14 mouse cellular contexts compared by ENCODE assay signal in the genomic region with DNA sequence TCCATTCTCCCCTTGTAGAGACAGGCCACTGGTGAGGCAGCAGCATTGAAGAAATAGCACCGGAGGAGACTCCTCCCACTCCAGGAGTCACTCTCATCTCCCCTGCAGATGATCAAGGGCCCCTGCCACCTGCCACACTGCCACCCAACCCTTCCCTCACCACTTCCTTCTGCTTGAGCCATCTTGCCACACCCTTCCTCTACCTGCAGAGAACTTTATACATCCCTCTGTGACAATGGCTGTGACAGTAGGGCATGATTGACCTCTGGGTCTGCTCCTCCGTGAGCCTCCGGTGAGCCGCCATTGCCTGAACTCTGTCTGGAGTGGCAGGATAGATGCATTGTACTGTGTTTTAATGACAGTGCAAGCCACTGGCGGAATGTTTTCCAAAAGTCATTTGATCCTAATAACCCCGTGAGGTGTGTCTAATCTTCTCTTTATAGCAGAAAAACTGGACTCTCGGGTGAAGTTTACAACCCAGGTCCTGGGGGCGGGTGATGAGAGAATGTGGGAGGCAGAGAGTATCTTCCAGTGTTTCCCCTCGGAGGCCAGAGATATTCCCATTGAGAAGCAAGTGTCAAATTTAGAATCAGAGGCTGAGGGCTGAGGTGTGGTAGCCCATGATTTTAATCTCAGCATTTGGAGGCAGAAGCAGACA. TPM values are rescaled to one million over a fixed set of nuclear protein-coding genes. Genes with fewer than 3 reads are reported as not detected.
DNase-seq lines count a peak whose midpoint lies in the region; ATAC-seq lines count a peak whose summit lies in the region.
"Had no signal": no experiment of that assay in that cellular context is flagged by ENCODE, and none has a peak within 500 bp of the region (broad histone marks: within the 10 kb centered on the region; RNA-seq: fewer than 3 reads in every experiment).

No protein-coding gene starts in this region.

- no peaks in the 10 kb centered on the region for H3K27me3 ChIP-seq in liver, embryonic 16.5 days (ENCODE audit: control insufficient read depth, insufficient read depth, low read depth, low read length)
- no peaks in the 10 kb centered on the region for H3K27me3 ChIP-seq in liver, embryonic 11.5 days (replicated peaks; ENCODE audit: control insufficient read depth, insufficient read depth, low read length)
- H3K27me3 ChIP-seq in hindbrain, embryonic 16.5 days (replicated peaks; ENCODE audit: control insufficient read depth, insufficient read depth, low read length), result no peaks in the 10 kb centered on the region
- H3K27me3 ChIP-seq: hindbrain, embryonic 13.5 days; neural tube, embryonic 12.5 days had no signal

- H3K4me3 ChIP-seq in liver, embryonic 16.5 days (ENCODE audit: low read depth, low read length), result no peak overlapping the region
- no peak overlapping the region for H3K4me3 ChIP-seq in liver, embryonic 11.5 days (ENCODE audit: low read depth, low read length)
- H3K4me3 ChIP-seq in hindbrain, embryonic 16.5 days (ENCODE audit: low read length), result no peak overlapping the region
- H3K4me3 ChIP-seq: hindbrain, embryonic 13.5 days; neural tube, embryonic 12.5 days had no signal

- 0 out of 2 replicates have a peak, but pooled peaks have one; percentile 25 for ATAC-seq in liver, embryonic 16.5 days (ENCODE audit: low read depth)
- ATAC-seq in liver, embryonic 11.5 days (replicated peaks; ENCODE audit: low FRiP score), result no peak
- peak; percentile 36 for ATAC-seq in monocyte, adult 5-6 weeks (replicated peaks; ENCODE audit: insufficient number of reproducible peaks, low FRiP score, low TSS enrichment, poor library complexity, severe bottlenecking)
- ATAC-seq in hindbrain, embryonic 16.5 days, result no peak

- H3K9me3 ChIP-seq in liver, embryonic 16.5 days (replicated peaks; ENCODE audit: control insufficient read depth, low read length), result no peaks in the 10 kb centered on the region
- H3K9me3 ChIP-seq in liver, embryonic 11.5 days (ENCODE audit: control insufficient read depth, low read length), result no peaks in the 10 kb centered on the region
- no peaks in the 10 kb centered on the region for H3K9me3 ChIP-seq in hindbrain, embryonic 16.5 days (ENCODE audit: control insufficient read depth, low read length)
- H3K9me3 ChIP-seq: hindbrain, embryonic 13.5 days; neural tube, embryonic 12.5 days had no signal

- intact Hi-C loops in heart, postnatal 36 days (cut with DNase I), result no loop called here

- H3K27ac ChIP-seq in liver, embryonic 16.5 days (ENCODE audit: low read length), result no peak overlapping the region
- no peak overlapping the region for H3K27ac ChIP-seq in liver, embryonic 11.5 days (ENCODE audit: low read depth, low read length)
- H3K27ac ChIP-seq in hindbrain, embryonic 16.5 days (ENCODE audit: low read depth, low read length), result no peak overlapping the region
- H3K27ac ChIP-seq: hindbrain, embryonic 13.5 days; neural tube, embryonic 12.5 days had no signal

- H3K4me2 ChIP-seq in liver, embryonic 16.5 days (ENCODE audit: low read depth, low read length), result no peak overlapping the region
- H3K4me2 ChIP-seq in liver, embryonic 11.5 days, result no peak overlapping the region
- H3K4me2 ChIP-seq in hindbrain, embryonic 16.5 days (ENCODE audit: low read length), result no peak overlapping the region
- H3K4me2 ChIP-seq: hindbrain, embryonic 13.5 days; neural tube, embryonic 12.5 days had no signal

- peaks cover 4% of the 10 kb centered on the region for H3K4me1 ChIP-seq in liver, embryonic 16.5 days (ENCODE audit: control insufficient read depth, low read depth, low read length)
- H3K4me1 ChIP-seq in liver, embryonic 11.5 days (replicated peaks; ENCODE audit: control insufficient read depth, insufficient read depth, low read length), result no peaks in the 10 kb centered on the region; the same call in 1 of the 2 replicates
- H3K4me1 ChIP-seq in hindbrain, embryonic 16.5 days (ENCODE audit: control insufficient read depth, insufficient read depth, low read depth, low read length), result no peaks in the 10 kb centered on the region
- H3K4me1 ChIP-seq: hindbrain, embryonic 13.5 days; neural tube, embryonic 12.5 days had no signal

- WGBS in liver, embryonic 16.5 days (ENCODE audit: insufficient replicate concordance), result 59% methylated on average over 9 of the region's 9 CpGs
- 79% methylated on average over 9 of the region's 9 CpGs for WGBS in liver, embryonic 11.5 days
- 80% methylated on average over 9 of the region's 9 CpGs for whole genome bisulfite sequencing in hindbrain, embryonic 16.5 days

- no peak overlapping the region for H3K9ac ChIP-seq in liver, embryonic 16.5 days (ENCODE audit: low read depth, low read length)
- no peak overlapping the region for H3K9ac ChIP-seq in liver, embryonic 11.5 days (ENCODE audit: low read depth, low read length)
- H3K9ac ChIP-seq in hindbrain, embryonic 16.5 days (ENCODE audit: low read depth, low read length), result no peak overlapping the region
- H3K9ac ChIP-seq: hindbrain, embryonic 13.5 days; neural tube, embryonic 12.5 days had no signal

- DNase-seq in liver, embryonic 11.5 days (ENCODE audit: low spot score), result no peak
- peak; percentile 85 for DNase-seq in T-cell, adult 2 months (ENCODE audit: low spot score)
- DNase-seq in thymus, postnatal 14 days, result peak; percentile 87
- no peak for DNase-seq in left cerebral cortex, adult 11 months (ENCODE audit: low spot score)
- no peak for DNase-seq in heart, postnatal 36 days
- DNase-seq: adrenal gland, postnatal 36 days; cerebellum, postnatal 14 days; gastrocnemius, postnatal 14 days; lung, postnatal 14 days had no signal

- H3K36me3 ChIP-seq in liver, embryonic 16.5 days (ENCODE audit: control insufficient read depth, insufficient read depth), result no peaks in the 10 kb centered on the region
- no peaks in the 10 kb centered on the region for H3K36me3 ChIP-seq in liver, embryonic 11.5 days (ENCODE audit: control insufficient read depth, insufficient read depth, low read length)
- no peaks in the 10 kb centered on the region for H3K36me3 ChIP-seq in hindbrain, embryonic 16.5 days (ENCODE audit: control insufficient read depth, insufficient read depth, low read length)
- H3K36me3 ChIP-seq: hindbrain, embryonic 13.5 days; neural tube, embryonic 12.5 days had no signal

RNA-seq across cellular contexts. Expression of a gene that starts 7.7 kb away (rescaled TPM):
- polyA plus RNA-seq in liver, embryonic 16.5 days (2015; fragmentation: Nextera tagmentation; extraction: Ambion mirVana), result 19.7 and 21.9 TPM in 2 replicates
- 49.8 and 53.0 TPM in 2 replicates for polyA plus RNA-seq in liver, embryonic 11.5 days (2014; fragmentation: Nextera tagmentation; extraction: Ambion mirVana)
- 908 to 1,221 TPM (median 925 TPM) in 3 replicates for total RNA-seq in monocyte, adult 5-6 weeks (2017)
- polyA plus RNA-seq in hindbrain, embryonic 16.5 days (2015; fragmentation: Nextera tagmentation; extraction: Ambion mirVana), result 8.4 and 11.8 TPM in 2 replicates
- 100 to 1,000 TPM; 105 to 110 TPM for total RNA-seq in heart, postnatal 36 days (2021)

Comparison
In these comparisons a context has a peak if more than half of its experiments do, and no peak if none do; other contexts are left out.
1. ATAC-seq: peak in liver, embryonic 16.5 days (single experiment) and monocyte, adult 5-6 weeks (single experiment); none in liver, embryonic 11.5 days (single experiment) and hindbrain, embryonic 16.5 days (single experiment).
2. DNase-seq: peak in T-cell, adult 2 months (single experiment) and thymus, postnatal 14 days (single experiment); none in liver, embryonic 11.5 days (single experiment), left cerebral cortex, adult 11 months (single experiment) and heart, postnatal 36 days (0 of 2).